Comparison of ENCODE assay signal across 8 mouse cellular contexts in the genomic region with DNA sequence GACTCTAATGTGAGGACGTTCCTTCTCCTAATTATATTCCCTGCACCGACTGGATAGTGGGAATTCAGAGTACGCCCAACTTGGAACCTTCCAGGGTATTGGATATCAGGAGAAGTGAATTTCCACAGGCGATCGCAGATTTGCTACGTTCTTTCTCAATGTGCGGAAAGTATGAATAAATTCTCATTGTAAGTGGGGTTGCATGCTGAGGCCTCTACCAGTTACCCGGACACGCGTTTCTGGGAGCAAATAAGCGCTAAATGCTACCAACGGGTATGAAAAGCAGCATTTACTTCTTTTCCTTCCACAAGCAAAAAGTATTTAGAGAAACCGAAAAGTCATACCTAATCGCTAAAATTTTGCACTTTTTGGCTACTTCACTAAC. TPM values are rescaled to one million over a fixed set of nuclear protein-coding genes. Genes with fewer than 3 reads are reported as not detected.
DNase-seq lines count a peak whose midpoint lies in the region; ATAC-seq and TF ChIP-seq lines count a peak whose summit lies in the region.

No protein-coding gene starts in this region.

- H3K9ac ChIP-seq in lung, embryonic 16.5 days (ENCODE audit: low read length), result peak overlapping the region; percentile 92
- peak overlapping the region; percentile 94 for H3K9ac ChIP-seq in embryonic facial prominence, embryonic 14.5 days (ENCODE audit: low read depth, low read length)

- 0% methylated on average over 14 of the region's 14 CpGs for WGBS in lung, embryonic 16.5 days
- 0% methylated on average over 14 of the region's 14 CpGs for WGBS in embryonic facial prominence, embryonic 14.5 days
- under 1% methylated on average over 14 of the region's 14 CpGs for WGBS in limb, embryonic 10.5 days
- WGBS in small intestine, adult 2 months, result under 1% methylated on average over 14 of the region's 14 CpGs

- H3K4me2 ChIP-seq in lung, embryonic 16.5 days (ENCODE audit: low read depth, low read length), result peak overlapping the region; percentile 99
- peak overlapping the region; percentile 91 for H3K4me2 ChIP-seq in embryonic facial prominence, embryonic 14.5 days (ENCODE audit: low read depth, low read length)

- H3K4me3 ChIP-seq in lung, embryonic 16.5 days (ENCODE audit: low read length), result peak overlapping the region; percentile 92
- H3K4me3 ChIP-seq in embryonic facial prominence, embryonic 14.5 days (ENCODE audit: low read depth, low read length), result peak overlapping the region; percentile 90
- peak overlapping the region; percentile 98 for H3K4me3 ChIP-seq in limb, embryonic 10.5 days
- peak overlapping the region; percentile 90 for H3K4me3 ChIP-seq in small intestine, adult 2 months (ENCODE audit: low read depth, low read length)

- peak overlapping the region; percentile 100 for H3K27ac ChIP-seq in lung, embryonic 16.5 days (ENCODE audit: low read length)
- peak overlapping the region; percentile 98 for H3K27ac ChIP-seq in embryonic facial prominence, embryonic 14.5 days (replicated peaks; ENCODE audit: low read depth, low read length)
- peak overlapping the region; percentile 96 for H3K27ac ChIP-seq in limb, embryonic 10.5 days
- peak overlapping the region; percentile 21 for H3K27ac ChIP-seq in small intestine, adult 2 months (ENCODE audit: insufficient read depth, low read depth, low read length)

- no peak for ATAC-seq in lung, embryonic 16.5 days (ENCODE audit: low read depth)
- ATAC-seq in embryonic facial prominence, embryonic 14.5 days (ENCODE audit: low read depth), result no peak
- ATAC-seq in megakaryocyte progenitor cell, adult 5-6 weeks (replicated peaks; ENCODE audit: poor library complexity), result no peak

- no peaks in the 10 kb centered on the region for H3K9me3 ChIP-seq in lung, embryonic 16.5 days (ENCODE audit: control insufficient read depth, low read length)
- H3K9me3 ChIP-seq in embryonic facial prominence, embryonic 14.5 days (ENCODE audit: control insufficient read depth, low read length), result no peaks in the 10 kb centered on the region
- H3K9me3 ChIP-seq in limb, embryonic 10.5 days (replicated peaks), result no peaks in the 10 kb centered on the region

- H3K27me3 ChIP-seq in lung, embryonic 16.5 days (ENCODE audit: control insufficient read depth, insufficient read depth, low read depth, low read length), result no peaks in the 10 kb centered on the region
- H3K27me3 ChIP-seq in embryonic facial prominence, embryonic 14.5 days (replicated peaks; ENCODE audit: control insufficient read depth, insufficient read depth, low read length), result no peaks in the 10 kb centered on the region
- no peaks in the 10 kb centered on the region for H3K27me3 ChIP-seq in limb, embryonic 10.5 days (ENCODE audit: low read depth, poor library complexity, severe bottlenecking)
- no peaks in the 10 kb centered on the region for H3K27me3 ChIP-seq in small intestine, adult 2 months (ENCODE audit: control insufficient read depth, insufficient read depth, low read length)

- no peaks in the 10 kb centered on the region for H3K36me3 ChIP-seq in lung, embryonic 16.5 days (ENCODE audit: control insufficient read depth, insufficient read depth, low read length)
- H3K36me3 ChIP-seq in embryonic facial prominence, embryonic 14.5 days (ENCODE audit: control insufficient read depth, insufficient read depth, low read length), result no peaks in the 10 kb centered on the region
- no peaks in the 10 kb centered on the region for H3K36me3 ChIP-seq in limb, embryonic 10.5 days
- no peaks in the 10 kb centered on the region for H3K36me3 ChIP-seq in small intestine, adult 2 months (ENCODE audit: control insufficient read depth, insufficient read depth, low read length)

- no peak for TF ChIP-seq CTCF in small intestine, adult 2 months (IDR thresholded peaks at IDR 0.05; ENCODE audit: extremely low read depth, insufficient read length, insufficient replicate concordance, low read depth, low read length)

- H3K4me1 ChIP-seq in lung, embryonic 16.5 days (replicated peaks; ENCODE audit: control insufficient read depth, insufficient read depth, low read length), result peaks cover 22% of the 10 kb centered on the region
- H3K4me1 ChIP-seq in embryonic facial prominence, embryonic 14.5 days (ENCODE audit: control insufficient read depth, insufficient read depth, low read length), result peaks cover 11% of the 10 kb centered on the region; the same call in 1 of the 2 replicates
- peaks cover 36% of the 10 kb centered on the region for H3K4me1 ChIP-seq in limb, embryonic 10.5 days
- peaks cover 4% of the 10 kb centered on the region; the same call in 1 of the 2 replicates for H3K4me1 ChIP-seq in small intestine, adult 2 months (ENCODE audit: control insufficient read depth, insufficient read depth, insufficient read length, low read length)

- TF ChIP-seq POLR2A in small intestine, adult 2 months (IDR thresholded peaks at IDR 0.05; ENCODE audit: low read depth, low read length), result no peak

- no peak for DNase-seq in lung, postnatal 4 days
- DNase-seq in embryonic facial prominence, embryonic 14.5 days (ENCODE audit: low spot score), result no peak
- no peak for DNase-seq in limb, embryonic 10.5 days (ENCODE audit: low spot score)
- DNase-seq in frontal cortex, adult 2 months (ENCODE audit: extremely low spot score in 1 of 2, low spot score in 1 of 2), result no peak
- DNase-seq in thymus, postnatal 36 days, result no peak

RNA-seq across cellular contexts. Expression of a gene that starts 1.2 kb away (rescaled TPM):
- polyA plus RNA-seq in lung, embryonic 16.5 days (2015; fragmentation: Nextera tagmentation; extraction: Ambion mirVana), result 6.9 and 7.4 TPM in 2 replicates
- polyA plus RNA-seq in embryonic facial prominence, embryonic 14.5 days (2014; fragmentation: Nextera tagmentation; extraction: Ambion mirVana), result 9.4 and 12.5 TPM in 2 replicates
- 11.5 TPM in 2 replicates for polyA plus RNA-seq in limb, embryonic 10.5 days (2016; fragmentation: Nextera tagmentation; extraction: Ambion mirVana)
- polyA plus RNA-seq in small intestine, adult 2 months (2012; rRNA removed), result 30.8 and 56.0 TPM in 2 replicates
- 15.4 TPM in 2 replicates for polyA plus RNA-seq in frontal cortex, adult 2 months (2012; rRNA removed)
- 28.4 and 35.6 TPM in 2 replicates for total RNA-seq in megakaryocyte progenitor cell, adult 5-6 weeks (2015)
- 22.8 and 29.0 TPM in 2 replicates for total RNA-seq in megakaryocyte progenitor cell, adult 5-6 weeks (2017)

Comparison
In these comparisons a context has a peak if more than half of its experiments do, and no peak if none do; other contexts are left out.
1. H3K27ac ChIP-seq: peak in every context shown above with its lines; median percentile 100 in lung, embryonic 16.5 days; 98 in embryonic facial prominence, embryonic 14.5 days; 96 in limb, embryonic 10.5 days; 21 in small intestine, adult 2 months.